Mouse (Mus musculus): ENCODE results near the gene Spata21.
"Not testable (repeated sequence)": the region's sequence is repeated elsewhere in the genome, so short reads cannot be mapped to it uniquely, and the experiment has no call there.

Gene Spata21

GRCm38 (mm10) chr4:141130704-141131342 is 42.7 kb downstream of the Spata21 start:
- peak; percentile 51 to 67 for DNase-seq (ENCODE audit: low spot score in 2 of 2)

- DNase-seq (ENCODE audit: low spot score in 2 of 2) = no peak
Observed at GRCm38 (mm10) chr4:141131531-141132061, 43.5 kb downstream of the Spata21 start.

GRCm38 (mm10) chr4:141132191-141132590 is 44.1 kb downstream of the Spata21 start:
- no peak for DNase-seq (ENCODE audit: low spot score in 2 of 2)

DNA sequence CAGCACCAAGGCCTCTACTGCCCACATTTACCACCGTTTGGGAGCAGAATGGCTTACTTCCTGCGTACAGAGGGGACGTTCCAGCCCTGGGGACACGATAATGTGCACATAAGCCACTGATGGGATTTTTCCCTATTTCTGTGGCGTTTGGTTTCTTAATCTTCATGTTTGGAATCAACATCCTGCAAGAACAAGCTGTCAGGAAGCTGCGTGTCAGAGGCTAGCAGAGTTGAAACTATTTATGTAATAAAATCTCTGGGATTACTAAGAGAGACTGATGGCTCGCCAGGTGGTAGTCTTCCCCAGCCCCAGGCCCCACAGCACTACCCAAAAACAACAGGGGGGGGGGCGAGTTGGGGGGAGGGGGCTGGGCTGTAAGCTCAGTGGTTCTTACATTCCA is 45.1 kb downstream of the Spata21 start:
- no peak for DNase-seq (ENCODE audit: low spot score in 2 of 2)

DNA sequence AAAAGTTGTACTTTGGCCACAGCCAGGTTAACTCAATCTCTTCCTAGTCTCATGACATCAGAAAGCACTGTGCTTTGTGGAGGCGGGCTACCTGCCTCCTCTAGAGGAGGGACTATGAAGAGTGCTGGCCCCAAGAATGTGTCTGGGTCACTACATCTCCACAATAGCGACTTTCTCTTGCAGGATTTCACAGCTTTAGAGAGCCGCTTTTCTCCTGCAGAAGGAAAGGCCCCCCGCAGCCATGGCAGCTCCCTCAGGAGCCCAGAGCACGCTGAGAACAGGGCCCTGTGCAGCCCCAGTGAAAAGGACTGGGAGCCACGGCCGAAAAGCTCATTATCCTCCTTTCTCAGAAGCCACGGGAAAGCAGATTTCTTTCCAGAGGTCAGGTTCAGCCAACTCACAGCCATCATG is 45.9 kb downstream of the Spata21 start:
- no peak for DNase-seq (ENCODE audit: low spot score in 2 of 2)

DNA sequence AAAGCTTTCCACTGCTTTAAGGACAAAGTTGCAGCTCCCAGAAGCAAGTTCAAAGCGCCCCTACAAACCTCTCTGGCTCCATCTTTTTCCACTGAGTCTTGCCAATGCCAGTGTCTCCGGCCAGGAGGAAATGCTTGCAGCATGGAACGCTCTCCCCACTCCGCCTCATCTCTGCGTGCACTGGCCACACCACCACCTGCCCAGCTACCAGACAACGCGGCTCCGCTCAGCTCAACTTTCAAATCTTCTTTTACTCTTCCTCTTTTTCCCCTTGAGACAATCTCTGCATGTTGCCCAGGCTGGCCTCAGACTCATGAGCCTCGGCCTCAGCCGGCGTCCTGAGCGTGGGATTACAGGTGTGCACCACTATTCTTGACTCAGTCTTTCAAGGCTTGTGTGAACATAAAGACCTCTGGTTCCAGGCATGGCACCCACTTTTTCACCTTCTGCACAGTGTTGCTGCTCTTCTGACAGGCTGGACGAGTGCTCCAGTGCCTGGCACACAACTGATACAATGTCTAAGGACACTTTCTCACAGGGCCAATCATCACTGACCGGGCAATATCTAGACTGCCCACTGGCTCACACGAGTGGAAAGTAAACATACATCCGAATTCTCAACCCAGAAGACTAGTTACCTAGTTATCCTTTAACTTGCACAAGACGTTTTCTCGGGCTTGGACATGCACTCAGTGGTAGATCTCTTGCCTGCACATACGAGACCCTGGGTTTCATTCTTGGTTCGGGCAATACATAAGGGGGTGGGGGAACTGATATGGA is 46.8 kb downstream of the Spata21 start:
- DNase-seq (ENCODE audit: low spot score in 2 of 2) = no peak

- DNase-seq (ENCODE audit: low spot score in 2 of 2) = no peak
Observed at GRCm38 (mm10) chr4:141136126-141136525, 48.0 kb downstream of the Spata21 start.

- DNase-seq (ENCODE audit: low spot score in 2 of 2) = not testable (repeated sequence)
Observed at GRCm38 (mm10) chr4:141137740-141138139, 49.6 kb downstream of the Spata21 start.

- DNase-seq (ENCODE audit: low spot score in 2 of 2) = no peak
Observed at GRCm38 (mm10) chr4:141138425-141139115, 50.4 kb downstream of the Spata21 start.

DNA sequence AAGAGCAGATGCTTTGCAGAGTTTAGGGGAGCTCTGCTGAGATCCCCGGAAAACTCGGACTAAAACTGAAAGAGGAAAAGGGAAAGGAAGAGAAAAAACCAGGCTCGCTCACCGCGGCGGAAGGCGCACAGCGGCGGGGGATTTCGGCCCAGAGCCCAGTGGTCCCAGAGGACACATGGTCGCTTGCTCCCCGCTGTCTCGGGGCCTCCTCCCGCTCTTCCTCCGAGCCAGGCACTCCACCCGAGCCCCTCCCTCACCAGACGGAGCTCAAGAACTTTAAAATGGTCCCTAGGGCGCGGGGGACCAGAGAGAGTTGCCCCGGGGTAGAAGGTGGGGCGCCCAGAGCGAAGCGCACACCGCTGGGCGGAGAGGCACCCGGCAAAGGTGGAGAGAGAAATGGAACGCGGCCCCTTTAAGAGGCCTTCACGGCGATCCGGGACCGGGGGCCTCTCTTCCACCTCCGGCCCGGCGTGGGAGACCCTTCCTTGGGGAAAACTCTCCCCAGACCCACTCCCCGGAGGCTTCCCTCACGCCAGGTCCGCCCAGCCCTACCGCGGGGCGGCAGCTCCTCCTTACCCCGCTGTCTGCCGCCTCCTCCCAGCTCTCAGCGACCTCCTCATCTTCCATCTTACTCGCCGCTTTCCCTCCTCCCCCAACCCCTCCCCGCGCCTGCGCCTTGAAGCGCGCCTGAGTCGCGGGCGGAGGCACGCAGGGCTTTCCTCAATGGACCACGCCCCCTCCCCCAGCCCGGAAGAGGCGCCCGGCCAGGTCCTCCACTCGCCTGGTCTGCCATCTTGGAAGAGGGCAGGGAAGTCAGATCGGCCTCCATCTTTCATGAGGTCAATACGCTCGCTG is 51.2 kb downstream of the Spata21 start, which contains the start of gene Szrd1:
Gene Szrd1 (minus strand): TSS at position 660 of the 855 bp plus-strand sequence.
- peak; percentile 95 to 98 for DNase-seq (ENCODE audit: low spot score in 2 of 2)

DNA sequence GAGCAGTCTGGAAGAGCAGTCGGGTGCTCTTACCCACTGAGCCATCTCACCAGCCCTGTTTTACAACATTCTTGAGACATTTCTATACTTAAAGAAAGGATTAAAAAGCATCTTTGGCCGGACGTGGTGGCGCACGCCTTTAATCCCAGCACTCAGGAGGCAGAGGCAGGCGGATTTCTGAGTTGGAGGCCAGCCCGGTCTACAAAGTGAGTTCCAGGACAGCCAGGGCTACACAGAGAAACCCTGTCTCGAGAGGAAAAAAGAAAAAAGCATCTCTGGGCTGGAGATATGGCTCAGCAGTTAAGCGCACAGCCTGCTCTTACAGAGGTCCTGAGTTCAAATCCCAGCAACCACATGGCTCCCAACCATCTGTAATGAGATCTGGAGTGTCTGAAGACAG is 52.2 kb downstream of the Spata21 start:
- not testable (repeated sequence) for DNase-seq (ENCODE audit: low spot score in 2 of 2)

GRCm38 (mm10) chr4:141140967-141141366 is 52.8 kb downstream of the Spata21 start:
- DNase-seq (ENCODE audit: low spot score in 2 of 2) = no peak

GRCm38 (mm10) chr4:141142285-141142811 is 54.2 kb downstream of the Spata21 start:
- DNase-seq (ENCODE audit: low spot score in 2 of 2) = peak; percentile 58 to 60

GRCm38 (mm10) chr4:141145124-141145523 is 57.0 kb downstream of the Spata21 start:
- not testable (repeated sequence) for DNase-seq (ENCODE audit: low spot score in 2 of 2)

GRCm38 (mm10) chr4:141146491-141147033 is 58.4 kb downstream of the Spata21 start:
- DNase-seq (ENCODE audit: low spot score in 2 of 2) = no peak

DNA sequence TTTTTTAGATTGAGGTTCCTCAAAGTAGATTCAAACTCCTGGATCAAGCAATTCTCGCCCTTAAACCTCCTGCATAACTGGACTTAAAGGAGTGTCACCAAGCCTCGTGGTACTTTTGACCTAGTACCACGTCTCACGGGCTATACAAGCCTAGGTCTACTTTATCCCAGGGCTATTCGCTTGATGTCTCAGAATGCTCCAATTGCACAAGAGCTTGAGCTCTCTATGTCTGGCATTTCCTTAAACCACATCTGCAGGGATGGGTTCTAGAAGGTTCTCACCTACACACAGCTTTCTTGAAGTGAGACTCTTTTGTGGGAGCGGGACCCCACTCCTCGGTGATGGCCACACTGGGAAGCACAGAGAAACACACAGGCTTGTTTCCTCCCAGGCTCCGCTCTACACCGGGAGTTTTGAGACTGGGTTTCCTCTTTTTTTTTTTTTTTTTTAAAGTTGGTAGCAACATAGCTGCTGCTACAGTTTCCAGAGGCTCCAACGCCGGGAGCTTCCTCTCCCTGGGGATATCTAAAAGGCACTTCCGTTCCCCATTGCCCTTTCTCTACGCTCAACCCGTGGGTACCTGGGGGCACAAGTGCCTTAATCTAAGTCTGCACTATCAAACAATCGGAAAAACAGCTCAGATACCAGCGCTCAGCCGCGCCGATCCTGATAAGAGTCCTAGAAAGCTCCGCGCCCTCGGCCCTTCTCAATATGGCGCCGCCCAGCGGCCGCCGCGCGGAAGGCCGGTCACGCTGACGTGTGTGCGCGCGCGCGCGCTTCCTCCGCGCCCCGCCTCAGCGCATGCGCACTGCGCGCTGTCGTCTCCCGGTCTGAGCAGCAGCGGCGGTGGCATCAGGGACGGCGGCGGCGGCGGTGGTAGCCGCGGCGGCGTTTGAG is 59.2 kb downstream of the Spata21 start, which contains the start of gene Fbxo42:
Gene Fbxo42 (plus strand): TSS at position 802 of the 897 bp plus-strand sequence.
- peak; percentile 90 to 93 for DNase-seq (ENCODE audit: low spot score in 2 of 2)

DNA sequence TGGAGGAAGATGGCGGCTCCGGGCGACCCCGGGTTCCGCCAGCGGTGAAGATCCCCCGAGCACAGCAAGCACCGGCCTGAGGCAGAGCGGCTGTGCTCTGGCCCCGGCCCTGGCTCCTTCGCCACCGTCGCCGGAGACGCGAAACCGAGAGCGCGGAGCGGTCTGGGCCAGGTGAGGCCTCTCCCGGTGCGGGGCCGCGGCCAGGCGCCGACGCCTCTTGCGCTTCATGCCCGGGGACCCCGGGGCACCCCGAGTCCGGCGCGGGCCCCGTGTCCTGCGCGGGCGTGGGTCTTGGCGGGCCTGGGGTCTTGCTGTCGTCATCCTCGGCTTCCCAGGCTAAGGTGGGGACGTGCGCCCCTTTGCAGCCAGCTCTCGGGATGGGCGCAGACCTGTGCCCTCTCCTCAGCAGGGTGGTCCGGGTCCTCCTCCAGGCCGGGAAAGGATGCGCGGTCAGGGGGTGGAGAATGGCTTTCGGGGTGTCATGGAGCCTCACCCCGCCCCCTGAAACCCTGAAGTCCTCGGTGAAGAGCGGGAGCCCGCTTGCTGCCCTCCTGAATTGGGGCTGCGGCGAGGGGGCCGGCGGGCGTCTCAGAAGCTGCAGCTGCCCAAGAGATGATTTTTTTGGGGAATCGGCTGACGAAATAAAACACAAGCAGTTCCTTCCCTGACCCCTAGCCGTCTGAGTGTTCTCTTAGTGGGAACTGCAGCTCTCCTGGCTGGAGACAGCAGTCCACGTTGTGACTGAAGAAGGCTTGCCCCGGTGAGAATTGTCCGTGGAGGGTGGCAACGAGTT is 60.1 kb downstream of the Spata21 start:
- DNase-seq (ENCODE audit: low spot score in 2 of 2) = no peak

DNA sequence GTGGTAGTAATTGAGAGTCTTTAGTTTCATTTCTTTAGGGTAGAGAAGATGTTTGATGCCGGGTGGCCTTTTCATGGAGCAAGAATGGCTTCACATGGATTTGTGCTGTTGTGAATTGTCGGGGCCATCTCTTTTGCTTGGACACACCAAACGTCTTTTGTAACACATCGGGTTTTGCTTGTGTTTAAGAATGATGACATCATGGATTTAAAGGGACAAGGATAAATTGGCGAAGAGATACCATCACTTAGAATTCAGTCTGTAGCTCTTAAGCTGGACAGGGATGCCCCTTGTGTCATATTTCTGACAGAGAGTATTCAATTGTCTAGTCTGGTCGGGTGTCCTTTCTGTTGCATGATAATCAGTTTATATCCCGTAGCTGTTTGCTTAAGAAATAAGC is 61.0 kb downstream of the Spata21 start:
- DNase-seq (ENCODE audit: low spot score in 2 of 2) = no peak

DNA sequence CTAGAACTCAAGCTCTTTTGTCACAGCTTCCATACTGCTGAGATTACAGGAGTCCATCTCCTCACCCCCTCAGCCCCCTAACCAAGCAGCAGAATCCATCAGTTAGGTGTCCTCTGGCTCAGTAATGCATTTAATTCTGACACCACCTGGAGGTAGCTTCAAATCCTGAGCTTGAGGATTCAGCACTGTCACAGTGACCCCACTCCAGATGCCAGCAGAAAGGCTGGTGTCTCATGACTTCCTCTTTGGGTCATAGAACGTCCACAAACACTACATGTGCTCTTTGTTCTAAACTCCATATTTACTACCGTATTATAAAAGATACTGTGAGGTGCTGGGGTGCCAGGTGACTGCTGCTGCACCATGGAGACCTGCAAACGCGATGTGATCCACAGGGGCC is 69.4 kb downstream of the Spata21 start:
- DNase-seq (ENCODE audit: low spot score in 2 of 2) = no peak

Measured in urinary bladder, adult 18-20 months (tissue).